Mouse (Mus musculus) spleen, adult 2 months (tissue): ENCODE results near the gene Bcl2l12.

ENCODE experiments used
- CTCF ChIP-seq: fragments of 200-500 bp; IDR thresholded peaks from 2 replicates; pipeline ENCODE4 v1.5.1; 2011; ENCODE audit warnings: mild to moderate bottlenecking, inconsistent platforms; ENCODE audit not compliant: insufficient read depth, insufficient read length, insufficient replicate concordance; ENCODE audit errors: extremely low read depth
- POLR2A ChIP-seq: fragments of 200-500 bp; IDR thresholded peaks from 2 replicates; pipeline ENCODE4 v1.6.1; 2011; ENCODE audit warnings: low read depth, low read length, inconsistent platforms

GRCm38 (mm10) chr7:45015957-45016612 lies 17.6 kb upstream of the Bcl2l12 start, which contains the start of gene Scaf1:
- TF ChIP-seq CTCF (no peak), POLR2A (no peak; the same call in 1 of the 2 replicates)
